Mouse (Mus musculus) CD4-positive helper T cell, adult 2 months (primary cell): ENCODE data around the gene Prss23.
A peak's percentile ranks its signal among the peaks of the same experiment; 100 is the strongest.

Experiments
- DNase-seq: peaks from one replicate; pipeline ENCODE4 v3.0.0-alpha.2; 2012; ENCODE audit warnings: low read depth, missing footprints, low spot score

Gene Prss23

GRCm38 (mm10) chr7:89508672-89509071 is 18.3 kb downstream of the Prss23 start:
- DNase-seq: no peak

GRCm38 (mm10) chr7:89499516-89500307 is 27.3 kb downstream of the Prss23 start:
- peak; percentile 16 for DNase-seq

GRCm38 (mm10) chr7:89483769-89484568 is 43.0 kb downstream of the Prss23 start:
- no peak for DNase-seq

GRCm38 (mm10) chr7:89481723-89482122 is 45.3 kb downstream of the Prss23 start:
- DNase-seq: no peak

- DNase-seq: no peak
Measured at GRCm38 (mm10) chr7:89478490-89478889, 48.5 kb downstream of the Prss23 start.

- DNase-seq: peak; percentile 27
Measured at GRCm38 (mm10) chr7:89477294-89477999, 49.5 kb downstream of the Prss23 start.

- DNase-seq: no peak
Measured at GRCm38 (mm10) chr7:89473442-89473841, 53.5 kb downstream of the Prss23 start.

- no peak for DNase-seq
Measured at GRCm38 (mm10) chr7:89463775-89464592, 63.0 kb downstream of the Prss23 start.

- no peak for DNase-seq
Measured at GRCm38 (mm10) chr7:89463246-89463645, 63.7 kb downstream of the Prss23 start.

- no peak for DNase-seq
Measured at GRCm38 (mm10) chr7:89462646-89463207, 64.3 kb downstream of the Prss23 start.

- DNase-seq: no peak
Measured at GRCm38 (mm10) chr7:89461351-89461750, 65.6 kb downstream of the Prss23 start.

GRCm38 (mm10) chr7:89460911-89461310 is 66.1 kb downstream of the Prss23 start:
- no peak for DNase-seq

GRCm38 (mm10) chr7:89459691-89460090 is 67.3 kb downstream of the Prss23 start:
- no peak for DNase-seq
